Mouse (Mus musculus): Measurements from ENCODE around the gene Gm20605.

DNA sequence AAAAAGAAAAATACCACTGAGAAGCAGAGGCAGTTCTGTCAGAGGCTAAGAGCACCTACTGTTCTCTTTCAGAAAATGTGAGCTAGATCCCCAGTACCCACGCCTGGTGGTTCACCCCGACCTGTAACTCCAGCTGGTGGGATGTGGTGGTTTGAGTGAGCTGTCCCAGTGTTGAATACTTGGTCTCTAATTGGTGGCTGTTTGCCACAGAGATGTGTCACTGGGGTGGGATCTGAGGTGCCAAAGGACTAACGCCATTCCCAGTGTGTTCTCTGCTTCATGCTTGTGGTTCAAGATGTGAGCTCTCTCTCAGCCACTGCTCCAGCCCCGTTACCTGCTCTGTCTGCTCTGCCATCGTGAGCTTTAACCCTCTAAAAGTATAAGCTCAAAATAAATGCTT lies 38.5 kb upstream of the Gm20605 start:
- no peak for TF ChIP-seq POLR2A (IDR thresholded peaks at IDR 0.05; ENCODE audit: borderline replicate concordance, extremely low read depth, low read depth, low read length)
- no peak for TF ChIP-seq CTCF (IDR thresholded peaks at IDR 0.05; ENCODE audit: insufficient read depth, low read length)

Data from lung, adult 2 months (tissue).